Mouse (Mus musculus) hindbrain, embryonic 14.5 days (tissue): ENCODE measurements around the gene Ccl1. TPM values are rescaled to one million over a fixed set of nuclear protein-coding genes. Genes with fewer than 3 reads are reported as not detected.

Experiments
- polyA plus RNA-seq: library from polyadenylated mRNA; unstranded; fragments of >200 nt; fragmentation: Nextera tagmentation; extraction: Ambion mirVana; gene quantifications from 2 replicates; pipeline ENCODE4 v1.2.1, GENCODE M21; 2014

The Ccl1 gene
- polyA plus RNA-seq, 1 experiment from 2014 or later = not detected

Other genes starting within 250 kb of the Ccl1 start
- gene Ccl11, start 247.9 kb downstream of the Ccl1 start, polyA plus RNA-seq = 0.19 TPM in 1 of 2 replicates, not detected in the other
- gene Ccl12, start 203.8 kb downstream of the Ccl1 start, polyA plus RNA-seq = 2.2 and 3.1 TPM in 2 replicates
- gene Ccl8, start 190.5 kb downstream of the Ccl1 start, polyA plus RNA-seq = not detected in 2 replicates
- 5.1 and 6.9 TPM in 2 replicates for gene Tmem132e, start 83.2 kb upstream of the Ccl1 start, polyA plus RNA-seq